Mouse (Mus musculus): ENCODE measurements around the gene Nenf.

Nenf gene

GRCm38 (mm10) chr1:191317591-191318196, at the start of gene Nenf:
TSS of gene Nenf (minus strand) at chr1:191318194.
- peak; percentile 76 for DNase-seq (ENCODE audit: low spot score)

DNA sequence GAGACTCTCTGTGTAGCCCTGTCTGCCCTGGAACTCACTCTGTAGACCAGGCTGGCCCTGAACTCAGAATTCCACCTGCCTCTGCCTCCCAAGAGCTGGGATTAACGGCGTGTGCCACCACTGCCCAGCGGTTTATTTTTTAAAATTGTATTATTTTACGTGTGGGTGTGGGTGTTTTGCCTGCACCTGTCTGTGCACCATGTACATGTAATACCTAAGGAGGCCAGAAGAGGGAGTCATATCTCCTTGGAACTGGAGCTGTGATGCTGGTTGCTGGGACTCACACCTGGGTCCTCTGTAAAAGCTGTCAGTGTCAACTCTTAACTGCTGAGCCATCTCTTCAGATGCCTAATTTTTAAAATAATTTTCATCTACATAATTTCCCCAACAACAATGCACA, 46.5 kb upstream of the Nenf start:
- DNase-seq (ENCODE audit: low spot score) = no peak

- DNase-seq (ENCODE audit: low spot score) = no peak
Measured at GRCm38 (mm10) chr1:191362412-191362811, 44.4 kb upstream of the Nenf start.

DNA sequence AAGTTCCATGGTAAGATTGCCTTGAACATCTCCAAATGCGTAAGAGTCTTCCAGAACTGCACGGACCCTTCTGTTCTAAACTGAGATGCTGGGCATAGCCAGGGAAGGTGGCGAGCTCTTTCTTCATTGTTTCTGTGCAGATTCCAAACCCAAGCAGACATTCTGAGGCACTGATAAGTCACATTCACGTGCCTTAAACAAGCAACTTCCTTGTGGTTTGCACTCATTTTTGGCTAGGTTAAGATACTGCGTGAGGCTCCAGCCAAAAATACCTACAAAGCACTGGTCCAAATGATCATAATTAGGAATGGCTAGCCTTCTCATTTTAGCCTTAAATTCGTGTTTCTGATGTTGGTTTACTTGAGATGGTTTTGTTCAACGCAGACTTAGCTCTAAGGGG, 41.5 kb upstream of the Nenf start:
- no peak for DNase-seq (ENCODE audit: low spot score)

GRCm38 (mm10) chr1:191356936-191357335, 38.9 kb upstream of the Nenf start:
- DNase-seq (ENCODE audit: low spot score) = no peak

- DNase-seq (ENCODE audit: low spot score) = no peak
Measured at GRCm38 (mm10) chr1:191353836-191354235, 35.8 kb upstream of the Nenf start.

DNA sequence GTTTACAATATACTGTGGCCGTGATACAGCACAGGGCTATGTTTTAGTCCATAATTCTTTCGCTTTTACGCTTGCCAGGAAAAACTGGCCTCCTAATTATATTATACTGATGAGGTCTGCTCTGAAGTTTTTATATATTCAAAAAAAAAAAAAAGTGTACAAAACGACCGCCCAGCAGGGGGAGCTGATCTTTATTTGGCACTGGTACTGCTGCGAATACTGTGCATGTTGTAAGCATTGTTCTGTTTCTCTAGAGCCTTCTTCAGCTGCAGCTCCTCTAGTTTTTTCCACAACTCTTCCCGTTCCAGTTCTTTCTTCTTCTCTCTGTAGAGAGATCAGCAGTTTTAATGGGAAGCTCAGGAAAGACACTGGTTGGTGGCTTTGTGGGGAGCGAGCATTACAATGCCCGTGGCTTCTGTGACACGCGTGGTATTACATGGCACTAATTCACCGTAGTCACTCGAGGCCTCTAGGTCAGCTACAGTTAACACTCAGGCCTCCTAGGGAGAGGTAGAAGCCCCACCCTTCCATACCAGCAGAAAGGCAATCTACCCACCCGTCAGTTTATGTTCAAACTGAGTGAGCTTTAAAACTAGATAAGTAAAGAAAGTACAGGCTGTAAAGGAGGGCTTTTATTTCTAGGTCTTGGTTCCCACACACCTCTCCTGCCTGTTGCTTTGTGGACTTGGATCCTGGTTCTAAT, 34.9 kb upstream of the Nenf start:
- DNase-seq (ENCODE audit: low spot score) = peak; percentile 34

- DNase-seq (ENCODE audit: low spot score) = no peak
Measured at GRCm38 (mm10) chr1:191350355-191350754, 32.4 kb upstream of the Nenf start.

GRCm38 (mm10) chr1:191349486-191350037, 31.6 kb upstream of the Nenf start:
- DNase-seq (ENCODE audit: low spot score) = no peak

- DNase-seq (ENCODE audit: low spot score) = no peak
Measured at GRCm38 (mm10) chr1:191348996-191349395, 31.0 kb upstream of the Nenf start.

DNA sequence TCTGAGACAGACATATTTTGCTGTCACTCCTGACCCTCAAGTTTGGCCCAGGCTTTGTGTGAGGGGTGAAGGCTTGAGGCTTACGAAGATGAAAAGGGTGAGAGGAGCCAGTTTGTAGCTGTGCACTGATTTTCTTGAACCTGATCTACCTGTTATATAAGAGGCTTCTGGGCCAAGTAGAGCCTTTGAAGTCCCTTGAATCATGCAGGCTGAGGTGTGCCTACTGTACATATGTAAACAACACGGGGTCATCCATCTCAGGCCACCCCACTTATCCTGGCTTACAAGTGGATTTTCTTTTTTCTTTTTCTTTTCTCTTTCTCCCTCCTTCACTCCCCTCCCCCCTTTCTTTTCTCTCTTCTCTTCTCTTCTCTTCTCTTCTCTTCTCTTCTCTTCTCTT, 30.6 kb upstream of the Nenf start:
- no peak for DNase-seq (ENCODE audit: low spot score)

GRCm38 (mm10) chr1:191347602-191348001, 29.6 kb upstream of the Nenf start:
- no peak for DNase-seq (ENCODE audit: low spot score)

DNA sequence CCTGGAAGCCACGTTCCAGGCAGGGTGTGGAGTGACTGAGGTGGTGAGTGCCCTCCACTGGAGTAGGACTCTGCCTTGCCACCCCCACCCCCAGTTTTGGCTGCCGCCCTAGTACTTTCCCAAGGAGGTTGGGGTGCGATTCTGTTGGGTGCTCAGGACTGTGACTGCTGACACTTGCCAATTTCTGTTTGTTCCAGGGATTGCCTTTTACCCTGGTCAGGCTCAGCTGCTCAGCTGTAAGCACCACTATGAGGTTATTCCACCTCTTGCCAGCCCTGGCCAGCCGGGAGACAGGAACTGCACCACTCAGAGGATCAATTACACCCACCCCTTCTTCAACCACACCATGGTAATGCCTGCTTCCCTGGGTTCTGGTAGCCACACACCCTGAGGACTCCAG, 22.5 kb upstream of the Nenf start:
- DNase-seq (ENCODE audit: low spot score) = no peak

- DNase-seq (ENCODE audit: low spot score) = no peak
Measured at GRCm38 (mm10) chr1:191339876-191340275, 21.9 kb upstream of the Nenf start.

DNA sequence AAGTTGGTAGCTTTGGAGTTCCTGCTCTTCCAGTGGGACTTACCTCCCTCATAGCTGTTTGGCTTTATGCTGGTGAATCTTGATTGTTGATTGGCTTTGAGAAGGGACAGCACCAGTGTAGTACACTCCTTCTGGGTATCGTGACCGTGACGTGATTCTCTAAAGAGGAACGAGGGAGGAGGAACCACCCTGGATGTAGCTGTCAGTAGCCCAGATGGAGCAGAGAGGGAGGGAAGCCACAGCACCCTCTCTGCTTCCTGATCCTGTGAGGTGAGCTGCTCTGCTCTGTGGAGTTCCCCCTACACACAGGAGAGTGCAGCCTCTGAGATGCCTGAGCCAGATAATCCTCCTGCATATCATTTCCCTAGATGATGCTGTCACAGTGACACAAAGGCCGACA, 16.5 kb upstream of the Nenf start:
- no peak for DNase-seq (ENCODE audit: low spot score)

DNA sequence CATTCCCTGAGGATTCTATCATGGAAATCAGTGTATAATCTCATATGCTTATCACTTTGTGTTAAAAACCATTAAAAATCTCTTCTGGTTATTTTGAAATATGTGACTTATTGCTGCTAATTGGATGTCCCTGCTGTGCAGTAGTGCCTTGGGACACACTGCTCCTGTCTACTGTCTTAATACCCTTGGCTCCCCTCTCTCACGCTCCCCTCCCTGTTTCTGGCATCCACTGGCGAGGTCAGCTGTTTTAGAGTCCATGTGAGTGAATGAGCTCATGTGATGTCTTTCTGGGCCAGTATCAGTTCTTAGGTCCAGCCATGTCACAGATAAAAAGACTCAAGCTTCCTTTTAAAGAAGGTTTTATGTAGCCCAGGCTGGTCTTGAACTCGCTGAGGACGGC, 12.4 kb upstream of the Nenf start:
- DNase-seq (ENCODE audit: low spot score) = no peak

GRCm38 (mm10) chr1:191328019-191328441, 10.0 kb upstream of the Nenf start:
- no peak for DNase-seq (ENCODE audit: low spot score)

- no peak for DNase-seq (ENCODE audit: low spot score)
Measured at GRCm38 (mm10) chr1:191327258-191327657, 9.3 kb upstream of the Nenf start.

DNA sequence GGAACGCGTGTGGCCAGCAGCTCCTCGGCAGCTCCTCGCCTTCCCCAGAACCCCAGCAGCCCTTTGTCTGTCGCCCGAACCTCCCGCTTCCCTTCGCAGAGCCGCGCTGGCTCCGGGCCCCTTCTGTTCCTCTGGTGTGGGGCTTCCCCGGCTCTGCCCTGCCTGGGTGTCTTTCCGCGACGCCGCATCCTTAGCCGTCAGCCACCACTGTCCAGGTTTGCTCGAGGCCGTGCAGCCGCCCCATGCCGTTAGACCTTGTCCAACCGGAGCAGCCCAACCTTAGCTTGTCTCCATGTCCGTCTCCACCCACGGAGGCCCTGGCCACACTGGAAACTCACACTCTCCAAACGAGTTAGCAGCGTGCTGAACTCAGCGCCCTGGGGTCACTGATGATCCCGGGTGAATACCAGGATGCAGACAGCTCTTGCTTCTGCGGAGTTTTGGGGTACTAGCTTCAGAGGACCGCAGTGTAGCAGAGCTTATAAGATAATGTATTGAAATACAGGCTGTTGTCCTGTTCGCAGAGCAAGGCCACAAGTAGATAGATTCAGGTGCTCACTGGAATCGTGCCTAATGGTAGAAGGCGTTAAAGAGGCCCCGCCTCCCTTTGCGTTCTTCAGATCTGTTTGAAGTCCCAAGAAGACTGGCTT, 8.4 kb upstream of the Nenf start:
- peak; percentile 24 for DNase-seq (ENCODE audit: low spot score)

DNA sequence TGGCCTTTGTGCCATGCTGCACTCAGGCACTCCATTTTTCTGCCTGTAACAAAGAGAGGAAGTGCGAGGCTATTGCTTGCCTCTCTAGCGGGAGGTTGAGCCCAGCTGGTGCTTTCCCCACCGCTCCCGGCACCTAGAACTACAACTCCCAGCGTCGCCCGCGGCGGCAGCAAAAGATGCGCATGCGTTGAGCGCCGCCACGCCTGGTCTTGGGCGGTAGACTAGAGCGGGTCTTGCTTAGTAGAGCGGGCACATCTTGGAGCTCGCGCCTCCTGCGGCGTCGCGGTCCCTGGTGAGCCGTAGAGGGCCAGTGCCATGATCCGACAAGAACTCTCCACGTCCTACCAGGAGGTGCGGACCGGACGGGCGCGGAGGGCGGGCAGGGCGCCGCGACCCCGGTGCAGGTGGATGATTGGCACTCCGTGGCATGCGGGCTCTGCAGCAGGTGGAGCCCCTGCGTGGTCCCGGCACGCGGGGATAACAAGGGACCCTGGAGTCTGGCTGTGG, 7.8 kb upstream of the Nenf start, which contains the start of gene Tmem206:
Gene Tmem206, plus strand, starts transcription at position 187 of the 507 bp plus-strand sequence.
- DNase-seq (ENCODE audit: low spot score) = peak; percentile 94

DNA sequence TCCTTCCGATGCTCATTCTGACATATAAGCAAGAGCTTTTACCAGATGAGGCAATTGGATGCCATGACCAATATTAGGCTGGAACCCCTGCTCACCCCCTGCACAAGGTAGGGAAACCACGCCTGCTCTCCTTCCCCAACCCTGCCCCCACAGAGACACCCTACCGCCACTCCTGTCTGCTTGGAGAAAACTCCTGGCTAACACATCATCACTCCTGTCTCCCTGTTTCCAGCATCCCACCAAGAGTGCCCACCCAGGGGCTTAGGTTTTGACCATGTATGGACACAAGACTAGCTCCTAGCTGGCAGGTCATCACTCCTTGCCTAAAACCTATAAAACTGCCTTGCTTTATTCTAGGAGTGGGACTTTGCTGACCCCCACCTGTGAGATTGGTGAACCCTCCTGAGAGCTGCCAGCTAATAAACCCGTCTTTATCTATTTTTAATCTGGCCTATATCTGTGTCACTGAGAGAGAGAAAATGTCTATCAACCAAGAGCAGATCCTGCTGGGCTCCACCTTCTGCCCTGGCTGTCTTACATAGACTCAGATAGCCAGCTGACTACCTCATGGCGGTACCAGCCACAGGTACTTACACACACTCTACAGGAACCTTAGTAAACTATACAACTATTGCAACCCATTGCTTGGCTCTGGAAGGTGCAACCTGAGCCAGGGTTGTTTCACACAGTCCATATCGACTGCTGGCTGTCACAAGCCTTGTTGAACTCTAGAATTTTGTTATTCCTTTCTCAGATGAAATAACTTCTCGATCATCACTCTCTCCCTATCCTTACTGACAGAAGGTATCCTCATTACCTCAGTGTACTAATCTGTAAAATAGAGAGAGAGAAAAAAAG, 7.0 kb upstream of the Nenf start:
- no peak for DNase-seq (ENCODE audit: low spot score)

DNA sequence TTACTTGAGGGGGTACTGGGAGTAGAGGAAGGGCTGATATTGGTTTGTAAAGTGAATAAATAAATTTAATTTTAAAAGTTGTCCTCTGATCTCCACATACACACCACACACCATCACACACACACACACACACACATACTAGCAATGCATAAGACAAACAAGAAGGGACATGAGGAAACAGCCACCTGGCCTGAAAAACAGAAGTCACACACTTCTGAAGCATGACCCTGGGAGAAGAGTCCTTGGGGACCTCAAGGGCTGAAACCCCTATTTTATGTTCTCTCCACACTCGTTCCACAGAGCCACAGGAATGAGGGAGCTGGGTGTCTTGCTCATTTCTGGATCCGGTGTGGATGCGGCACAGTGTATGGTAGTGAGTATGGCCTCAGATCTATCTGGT, 5.4 kb upstream of the Nenf start:
- DNase-seq (ENCODE audit: low spot score) = no peak

All from urinary bladder, postnatal 25 days (tissue).